Mouse (Mus musculus) lung, postnatal 4 days (tissue): ENCODE data around the gene Gm15091.
"Not testable (repeated sequence)": the region's sequence is repeated elsewhere in the genome, so short reads cannot be mapped to it uniquely, and the experiment has no call there.

ENCODE experiments used
- DNase-seq, 2 experiments: peaks; one replicate each; pipeline ENCODE4 v3.0.0; 2021

Gm15091 gene

DNA sequence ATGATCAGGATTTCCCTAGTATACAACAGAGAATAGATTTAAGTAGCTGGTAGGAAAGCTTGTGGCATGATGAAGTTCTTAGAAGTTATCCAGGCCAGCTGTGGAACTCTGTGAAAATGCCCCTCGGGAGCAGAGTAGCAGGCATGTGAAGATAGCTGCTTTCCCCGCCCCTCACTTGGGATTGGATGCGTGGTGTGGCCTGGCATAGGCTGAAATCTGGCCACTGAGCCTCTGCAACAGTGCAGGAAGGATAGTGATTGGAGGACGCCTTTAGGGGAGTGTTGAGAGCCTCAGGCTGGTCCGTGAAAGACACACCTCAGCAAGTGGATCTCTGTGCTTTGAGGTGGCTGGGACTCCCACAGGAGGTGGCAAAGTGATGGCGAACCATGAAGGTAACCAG, at the start of gene Gm15091:
Gene Gm15091, plus strand, starts transcription at position 301 of the 400 bp plus-strand sequence.
- DNase-seq: not testable (repeated sequence)
